Mouse (Mus musculus): ENCODE measurements around the gene Scd2. TPM values are rescaled to one million over a fixed set of nuclear protein-coding genes. Genes with fewer than 3 reads are reported as not detected.
"Not testable (repeated sequence)": the region's sequence is repeated elsewhere in the genome, so short reads cannot be mapped to it uniquely, and the experiment has no call there.

Gene Scd2
- 100 to 1,000 TPM; 554 to 565 TPM for total RNA-seq (2021)

GRCm38 (mm10) chr19:44292941-44293768 lies at the start of gene Scd2:
Gene Scd2, plus strand, starts transcription at chr19:44293674.
- intact Hi-C loops (cut with DNase I), result no loop called here
- no peak for DNase-seq

GRCm38 (mm10) chr19:44245761-44246171 lies 47.7 kb upstream of the Scd2 start:
- DNase-seq, result peak; percentile 35
- intact Hi-C loops (cut with DNase I), result loop anchor here (5.0 kb wide), 2 partner anchors 52 to 172 kb away; no protein-coding TSS in a partner anchor

GRCm38 (mm10) chr19:44246341-44246911 lies 47.0 kb upstream of the Scd2 start:
- no peak for DNase-seq
- intact Hi-C loops (cut with DNase I), result loop anchor here (5.0 kb wide), 2 partner anchors 51 to 171 kb away; no protein-coding TSS in a partner anchor

GRCm38 (mm10) chr19:44247281-44248080 lies 46.0 kb upstream of the Scd2 start:
- DNase-seq, result peak; percentile 28
- intact Hi-C loops (cut with DNase I), result loop anchor here (5.0 kb wide), 2 partner anchors 50 to 170 kb away; no protein-coding TSS in a partner anchor

GRCm38 (mm10) chr19:44248081-44248853 lies 45.2 kb upstream of the Scd2 start:
- DNase-seq, result peak; percentile 97
- intact Hi-C loops (cut with DNase I), result loop anchor here (5.0 kb wide), 2 partner anchors 49 to 169 kb away; no protein-coding TSS in a partner anchor

GRCm38 (mm10) chr19:44248854-44249351 lies 44.6 kb upstream of the Scd2 start:
- no peak for DNase-seq
- intact Hi-C loops (cut with DNase I), result loop anchor here (5.0 kb wide), 2 partner anchors 48 to 168 kb away; no protein-coding TSS in a partner anchor

- intact Hi-C loops (cut with DNase I); DNase-seq: not testable (repeated sequence)
These were observed 42.3 kb upstream of the Scd2 start for GRCm38 (mm10) chr19:44251138-44251537.

- intact Hi-C loops (cut with DNase I), result no loop called here
These were observed 41.4 kb upstream of the Scd2 start for GRCm38 (mm10) chr19:44251936-44252558.

GRCm38 (mm10) chr19:44254106-44254505 lies 39.4 kb upstream of the Scd2 start:
- intact Hi-C loops (cut with DNase I); DNase-seq: not testable (repeated sequence)

More at GRCm38 (mm10) chr19:44251936-44252558, 41.4 kb upstream of the Scd2 start:
- no peak for DNase-seq

GRCm38 (mm10) chr19:44257377-44257966 lies 36.0 kb upstream of the Scd2 start:
- DNase-seq, result no peak
- intact Hi-C loops (cut with DNase I), result no loop called here

- intact Hi-C loops (cut with DNase I), result no loop called here
- DNase-seq, result no peak
These were observed 34.0 kb upstream of the Scd2 start for GRCm38 (mm10) chr19:44259484-44259883.

- no peak for DNase-seq
- intact Hi-C loops (cut with DNase I), result no loop called here
These were observed 33.0 kb upstream of the Scd2 start for GRCm38 (mm10) chr19:44260487-44260886.

- intact Hi-C loops (cut with DNase I), result no loop called here
- no peak for DNase-seq
These were observed 31.7 kb upstream of the Scd2 start for GRCm38 (mm10) chr19:44261774-44262173.

GRCm38 (mm10) chr19:44263581-44263980 lies 29.9 kb upstream of the Scd2 start:
- intact Hi-C loops (cut with DNase I), result no loop called here

GRCm38 (mm10) chr19:44264226-44264625 lies 29.2 kb upstream of the Scd2 start:
- no peak for DNase-seq
- intact Hi-C loops (cut with DNase I), result no loop called here

More at GRCm38 (mm10) chr19:44263581-44263980, 29.9 kb upstream of the Scd2 start:
- DNase-seq, result no peak

- DNase-seq, result no peak
- intact Hi-C loops (cut with DNase I), result no loop called here
These were observed 28.2 kb upstream of the Scd2 start for GRCm38 (mm10) chr19:44265300-44265699.

- no peak for DNase-seq
- intact Hi-C loops (cut with DNase I), result no loop called here
These were observed 27.6 kb upstream of the Scd2 start for GRCm38 (mm10) chr19:44265911-44266337.

GRCm38 (mm10) chr19:44266458-44266823 lies 27.0 kb upstream of the Scd2 start:
- DNase-seq, result no peak
- intact Hi-C loops (cut with DNase I), result no loop called here
